Mouse (Mus musculus) heart, embryonic 14.5 days (tissue): ENCODE data around the gene Ppip5k2. TPM values are rescaled to one million over a fixed set of nuclear protein-coding genes. Genes with fewer than 3 reads are reported as not detected.
A peak's percentile ranks its signal among the peaks of the same experiment; 100 is the strongest.

Experiments
- ATAC-seq: fragments of 200-750 bp; cut with Nextera tagmentation; 2 replicates; pipeline ENCODE4 v1.8.0; 2017; ENCODE audit warnings: low read depth, moderate TSS enrichment; ENCODE audit not compliant: insufficient number of reproducible peaks, insufficient read depth, low FRiP score
- H3K27ac ChIP-seq, 2 experiments: fragments of 200-500 bp in 1 of 2; fragments of 300-500 bp in 1 of 2; sonication (generic) in 1 of 2; replicated peaks in 1 of 2; 2 replicates each; pipeline ENCODE4 v1.5.1; 2012 to 2014; ENCODE audit warnings: low read depth in 2 of 2, low read length in 2 of 2, control low read depth in 1 of 2, mild to moderate bottlenecking in 1 of 2, mixed read lengths in 1 of 2; ENCODE audit not compliant: control insufficient read depth in 1 of 2, insufficient read depth in 1 of 2
- H3K27me3 ChIP-seq: fragments of 300-500 bp; sonication (generic); 2 replicates; pipeline ENCODE4 v1.6.1; 2014; ENCODE audit warnings: mild to moderate bottlenecking, low read length, control low read depth; ENCODE audit not compliant: control insufficient read depth, insufficient read depth
- H3K36me3 ChIP-seq: fragments of 300-500 bp; sonication (generic); 2 replicates; pipeline ENCODE4 v1.6.1; 2014; ENCODE audit warnings: mild to moderate bottlenecking, control low read depth, low read length, mixed read lengths; ENCODE audit not compliant: control insufficient read depth, insufficient read depth
- H3K4me1 ChIP-seq, 2 experiments: fragments of 200-500 bp in 1 of 2; fragments of 300-500 bp in 1 of 2; sonication (generic) in 1 of 2; 2 replicates each; pipeline ENCODE4 v1.6.1; 2012 to 2014; ENCODE audit warnings: low read length in 2 of 2, control low read depth in 1 of 2, mixed read lengths in 1 of 2; ENCODE audit not compliant: control insufficient read depth in 2 of 2, insufficient read depth in 2 of 2
- H3K4me2 ChIP-seq: fragments of 300-500 bp; sonication (generic); 2 replicates; pipeline ENCODE4 v1.6.1; 2014; ENCODE audit warnings: mild to moderate bottlenecking, low read length
- H3K4me3 ChIP-seq, 2 experiments: fragments of 200-500 bp in 1 of 2; fragments of 300-500 bp in 1 of 2; sonication (generic) in 1 of 2; 2 replicates each; pipeline ENCODE4 v1.5.1; 2012 to 2014; ENCODE audit warnings: low read length in 2 of 2, mild to moderate bottlenecking in 2 of 2, control low read depth in 1 of 2, low read depth in 1 of 2, moderate library complexity in 1 of 2; ENCODE audit not compliant: control insufficient read depth in 1 of 2, insufficient read depth in 1 of 2
- H3K9ac ChIP-seq: fragments of 300-500 bp; sonication (generic); 2 replicates; pipeline ENCODE4 v1.6.1; 2014; ENCODE audit warnings: mild to moderate bottlenecking, low read length
- H3K9me3 ChIP-seq: fragments of 300-500 bp; sonication (generic); 2 replicates; pipeline ENCODE4 v1.6.1; 2016; ENCODE audit warnings: low read length, control low read depth; ENCODE audit not compliant: control insufficient read depth
- WGBS: fragments of 180-500 bp; shearing (Covaris S2); extraction: QIAGEN DNeasy Blood & Tissue Kit; methylation state at CpG from one replicate; pipeline ENCODE4 v1.1.7; 2014; 5-methylcytosine and 5-hydroxymethylcytosine counted together
- polyA plus RNA-seq: library from polyadenylated mRNA; unstranded; fragments of >200 nt; fragmentation: Nextera tagmentation; extraction: Ambion mirVana; gene quantifications from 2 replicates; pipeline ENCODE4 v1.2.1, GENCODE M21; 2014

The Ppip5k2 gene
- polyA plus RNA-seq, 1 experiment from 2014 or later = 61.7 TPM

DNA sequence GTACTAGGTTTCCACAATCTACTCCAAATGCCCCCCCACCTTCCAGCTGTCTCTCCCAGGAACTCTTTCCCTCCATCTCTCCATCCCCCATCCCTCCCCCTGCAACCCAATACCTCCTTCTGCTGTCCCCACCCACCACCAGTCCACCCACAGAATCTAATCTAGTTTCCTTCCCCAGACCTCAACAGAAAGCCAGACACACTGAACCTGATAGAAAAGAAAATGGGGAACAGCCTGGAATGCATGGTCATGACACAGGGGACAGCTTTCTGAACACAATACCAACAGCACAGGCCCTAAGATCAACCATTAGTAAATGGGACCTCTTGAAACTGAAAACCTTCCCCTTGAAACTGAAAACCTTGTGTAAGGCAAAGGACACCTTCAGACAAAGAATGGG lies 76.4 kb downstream of the Ppip5k2 start:
- Histone ChIP-seq H3K9ac (no peak overlapping the region), H3K4me3 (no peak overlapping the region), H3K4me1 (peaks cover 0 to 2% of the 10 kb centered on the region in 2 experiments; a peak in 1 of 4 replicates), H3K27me3 (no peaks in the 10 kb centered on the region), H3K27ac (no peak overlapping the region), H3K4me2 (no peak overlapping the region), H3K36me3 (no peaks in the 10 kb centered on the region), H3K9me3 (no peaks in the 10 kb centered on the region)
- ATAC-seq = no peak

- no peak for ATAC-seq
- Histone ChIP-seq H3K4me2 (no peak overlapping the region), H3K27me3 (no peaks in the 10 kb centered on the region), H3K9me3 (no peaks in the 10 kb centered on the region), H3K27ac (no peak overlapping the region), H3K36me3 (no peaks in the 10 kb centered on the region), H3K9ac (no peak overlapping the region), H3K4me1 (no peaks in the 10 kb centered on the region), H3K4me3 (no peak overlapping the region)
- WGBS = 13% methylated on average over 3 of the region's 3 CpGs
These were observed 81.5 kb downstream of the Ppip5k2 start for GRCm38 (mm10) chr1:97688756-97689155.

DNA sequence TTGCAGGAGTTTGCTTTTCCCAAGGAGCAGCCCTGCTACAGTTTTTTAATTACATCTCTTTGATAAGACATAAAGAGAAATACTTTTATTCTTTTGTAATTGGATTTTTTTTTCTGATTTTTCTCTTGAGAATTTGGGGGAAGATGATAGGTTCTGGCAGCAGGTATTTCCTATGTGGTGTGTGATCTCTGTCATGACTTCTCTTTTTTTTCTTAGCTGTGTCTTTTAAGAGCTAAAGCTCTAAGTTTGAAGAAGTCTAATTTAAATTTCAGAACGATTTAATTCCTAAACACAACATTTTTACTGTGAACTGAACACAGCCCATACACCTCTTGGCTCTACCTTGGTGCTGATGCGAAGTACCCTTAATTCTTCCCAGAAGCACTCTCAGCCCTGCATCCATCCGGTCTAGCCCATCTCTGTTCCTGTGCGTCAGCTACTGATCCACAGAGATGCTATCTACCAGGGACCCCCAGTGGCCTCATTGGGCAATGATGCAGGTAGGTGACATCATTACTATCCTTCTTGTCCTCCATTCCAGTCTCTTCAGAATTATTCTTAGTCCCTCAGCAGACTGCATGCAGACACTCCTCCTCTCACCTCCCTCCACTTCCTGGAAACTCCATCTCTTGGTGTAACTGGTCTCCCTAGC lies 93.6 kb downstream of the Ppip5k2 start:
- 67% methylated on average over 4 of the region's 4 CpGs for WGBS
- no peaks in the 10 kb centered on the region for H3K27me3 ChIP-seq
- no peak overlapping the region for H3K4me3 ChIP-seq
- H3K4me1 ChIP-seq = 0 out of 4 replicates have a peak, but pooled peaks cover 0 to 5% of the 10 kb centered on the region in 2 experiments
- no peaks in the 10 kb centered on the region for H3K36me3 ChIP-seq
- no peak overlapping the region for H3K4me2 ChIP-seq
- no peak for ATAC-seq
- H3K27ac ChIP-seq = no peak overlapping the region
- H3K9ac ChIP-seq = no peak overlapping the region
- no peaks in the 10 kb centered on the region for H3K9me3 ChIP-seq

GRCm38 (mm10) chr1:97676115-97676514 lies 94.1 kb downstream of the Ppip5k2 start:
- no peaks in the 10 kb centered on the region for H3K27me3 ChIP-seq
- H3K4me1 ChIP-seq = 0 out of 4 replicates have a peak, but pooled peaks cover 0 to 5% of the 10 kb centered on the region in 2 experiments
- WGBS = 68% methylated on average over 2 of the region's 2 CpGs
- H3K4me2 ChIP-seq = no peak overlapping the region
- ATAC-seq = no peak
- H3K9ac ChIP-seq = no peak overlapping the region
- H3K27ac ChIP-seq = no peak overlapping the region
- H3K36me3 ChIP-seq = no peaks in the 10 kb centered on the region
- H3K4me3 ChIP-seq = no peak overlapping the region
- H3K9me3 ChIP-seq = no peaks in the 10 kb centered on the region

GRCm38 (mm10) chr1:97672849-97673248 lies 97.4 kb downstream of the Ppip5k2 start:
- Histone ChIP-seq H3K4me2 (no peak overlapping the region), H3K9me3 (no peaks in the 10 kb centered on the region), H3K9ac (no peak overlapping the region), H3K36me3 (no peaks in the 10 kb centered on the region), H3K27ac (no peak overlapping the region), H3K27me3 (no peaks in the 10 kb centered on the region), H3K4me1 (0 out of 4 replicates have a peak, but pooled peaks cover 0 to 5% of the 10 kb centered on the region in 2 experiments), H3K4me3 (no peak overlapping the region)
- ATAC-seq = no peak
- WGBS = 36% methylated on average over 2 of the region's 2 CpGs

- H3K4me1 ChIP-seq = no peaks in the 10 kb centered on the region
- WGBS = 86% methylated on average over 1 of the region's 1 CpGs
- H3K27ac ChIP-seq = no peak overlapping the region
- H3K4me3 ChIP-seq = no peak overlapping the region
- ATAC-seq = no peak
- no peaks in the 10 kb centered on the region for H3K9me3 ChIP-seq
- no peaks in the 10 kb centered on the region for H3K36me3 ChIP-seq
- H3K9ac ChIP-seq = no peak overlapping the region
- no peak overlapping the region for H3K4me2 ChIP-seq
- H3K27me3 ChIP-seq = no peaks in the 10 kb centered on the region
These were observed 102.9 kb downstream of the Ppip5k2 start for GRCm38 (mm10) chr1:97667288-97667687.

- Histone ChIP-seq H3K4me2 (peak overlapping the region; percentile 91), H3K27ac (peak overlapping the region; percentile 60 to 85; a peak in 2 of 4 replicates), H3K9ac (peak overlapping the region; percentile 86), H3K9me3 (no peaks in the 10 kb centered on the region), H3K4me3 (peak overlapping the region; percentile 83 to 97), H3K27me3 (no peaks in the 10 kb centered on the region), H3K36me3 (no peaks in the 10 kb centered on the region), H3K4me1 (peaks cover 0 to 16% of the 10 kb centered on the region in 2 experiments; a peak in 2 of 4 replicates)
- no peak for ATAC-seq
- 18% methylated on average over 7 of the region's 7 CpGs for WGBS
These were observed 107.9 kb downstream of the Ppip5k2 start for GRCm38 (mm10) chr1:97662324-97662723.
